Mouse (Mus musculus) neural tube, postnatal 0 days (tissue): ENCODE measurements around the gene St3gal6. TPM values are rescaled to one million over a fixed set of nuclear protein-coding genes. Genes with fewer than 3 reads are reported as not detected.

Experiments
- polyA plus RNA-seq: library from polyadenylated mRNA; unstranded; fragments of >200 nt; fragmentation: Nextera tagmentation; extraction: Ambion mirVana; gene quantifications from 2 replicates; pipeline ENCODE4 v1.2.1, GENCODE M21; 2015

St3gal6 gene
- 18.2 and 23.5 TPM in 2 replicates for polyA plus RNA-seq

GRCm38 (mm10) chr16:58523972-58524850, at the start of gene St3gal6:
St3gal6 (minus strand) TSS chr16:58524243.

Other genes starting within 250 kb of the St3gal6 start
- 6.0 and 7.5 TPM in 2 replicates for gene Dcbld2, start 115.8 kb downstream of the St3gal6 start, polyA plus RNA-seq
- not detected in 2 replicates for gene Gm813, start 92.7 kb upstream of the St3gal6 start, polyA plus RNA-seq
- not detected in 2 replicates for gene E330017A01Rik, start 114.5 kb upstream of the St3gal6 start, polyA plus RNA-seq
- gene Cpox, start 146.0 kb upstream of the St3gal6 start, polyA plus RNA-seq, result 19.6 and 22.6 TPM in 2 replicates
- not detected in 2 replicates for gene Gpr15, start 194.8 kb upstream of the St3gal6 start, polyA plus RNA-seq
- 167 and 171 TPM in 2 replicates for gene Cldnd1, start 203.7 kb upstream of the St3gal6 start, polyA plus RNA-seq
- not detected in 2 replicates for gene Olfr172, start 238.9 kb upstream of the St3gal6 start, polyA plus RNA-seq